ENCODE assay signal across 12 mouse cellular contexts in genomic region chr15:101704066-101704465, GRCm38 (mm10). TPM values are rescaled to one million over a fixed set of nuclear protein-coding genes. Genes with fewer than 3 reads are reported as not detected.
DNase-seq lines count a peak whose midpoint lies in the region; ATAC-seq lines count a peak whose summit lies in the region.
"Had no signal": no experiment of that assay in that cellular context is flagged by ENCODE, and none has a peak within 500 bp of the region (broad histone marks: within the 10 kb centered on the region; RNA-seq: fewer than 3 reads in every experiment).

No protein-coding gene starts in this region.

- H3K27me3 ChIP-seq in intestine, embryonic 14.5 days (replicated peaks; ENCODE audit: control insufficient read depth, insufficient read depth, low read length), result no peaks in the 10 kb centered on the region
- H3K27me3 ChIP-seq in intestine, embryonic 15.5 days (replicated peaks), result no peaks in the 10 kb centered on the region
- H3K27me3 ChIP-seq in midbrain, embryonic 14.5 days (ENCODE audit: control insufficient read depth, insufficient read depth, low read length), result no peaks in the 10 kb centered on the region
- H3K27me3 ChIP-seq in midbrain, embryonic 13.5 days, result no peaks in the 10 kb centered on the region
- H3K27me3 ChIP-seq: lung, embryonic 15.5 days; Patski had no signal

- no peak overlapping the region for H3K4me2 ChIP-seq in intestine, embryonic 14.5 days (ENCODE audit: low read length)
- H3K4me2 ChIP-seq in intestine, embryonic 15.5 days (replicated peaks), result no peak overlapping the region
- H3K4me2 ChIP-seq in midbrain, embryonic 14.5 days (ENCODE audit: low read length), result no peak overlapping the region
- no peak overlapping the region for H3K4me2 ChIP-seq in midbrain, embryonic 13.5 days (replicated peaks)
- H3K4me2 ChIP-seq: lung, embryonic 15.5 days had no signal

- ATAC-seq in intestine, embryonic 14.5 days (replicated peaks; ENCODE audit: low FRiP score, low TSS enrichment, low read depth), result no peak
- ATAC-seq in intestine, embryonic 15.5 days, result no peak
- no peak for ATAC-seq in midbrain, embryonic 14.5 days (ENCODE audit: low FRiP score, low TSS enrichment)
- ATAC-seq in midbrain, embryonic 13.5 days, result no peak
- ATAC-seq in common myeloid progenitor, adult 5-6 weeks (replicated peaks; ENCODE audit: low read depth, poor library complexity, severe bottlenecking), result peak; percentile 45; the same call in 1 of the 2 replicates
- ATAC-seq: Patski had no signal

- no peaks in the 10 kb centered on the region for H3K9me3 ChIP-seq in intestine, embryonic 14.5 days (ENCODE audit: control insufficient read depth, low read length)
- H3K9me3 ChIP-seq in intestine, embryonic 15.5 days, result no peaks in the 10 kb centered on the region
- no peaks in the 10 kb centered on the region for H3K9me3 ChIP-seq in midbrain, embryonic 14.5 days (ENCODE audit: control insufficient read depth, low read length)
- H3K9me3 ChIP-seq in midbrain, embryonic 13.5 days, result no peaks in the 10 kb centered on the region
- H3K9me3 ChIP-seq: forebrain, embryonic 10.5 days; lung, embryonic 15.5 days had no signal

- peak; percentile 46 for DNase-seq in intestine, embryonic 14.5 days (ENCODE audit: low spot score)
- DNase-seq in midbrain, embryonic 14.5 days, result peak; percentile 42
- DNase-seq in retina, embryonic 14.5 days (ENCODE audit: low spot score), result peak; percentile 76
- no peak for DNase-seq in adrenal gland, postnatal 25 days
- DNase-seq in frontal cortex, postnatal 14 days (ENCODE audit: low spot score in 2 of 2), result no peak

- H3K36me3 ChIP-seq in intestine, embryonic 14.5 days (ENCODE audit: control insufficient read depth, insufficient read depth, low read length), result no peaks in the 10 kb centered on the region
- H3K36me3 ChIP-seq in intestine, embryonic 15.5 days, result no peaks in the 10 kb centered on the region
- H3K36me3 ChIP-seq in midbrain, embryonic 14.5 days (ENCODE audit: control insufficient read depth, insufficient read depth, low read length), result no peaks in the 10 kb centered on the region
- no peaks in the 10 kb centered on the region for H3K36me3 ChIP-seq in midbrain, embryonic 13.5 days
- H3K36me3 ChIP-seq: forebrain, embryonic 10.5 days; lung, embryonic 15.5 days had no signal

- WGBS in intestine, embryonic 14.5 days, result 66% methylated on average over 4 of the region's 4 CpGs
- WGBS in intestine, embryonic 15.5 days, result 67% methylated on average over 4 of the region's 4 CpGs
- WGBS in midbrain, embryonic 14.5 days, result 74% methylated on average over 4 of the region's 4 CpGs
- WGBS in midbrain, embryonic 13.5 days, result 67% methylated on average over 4 of the region's 4 CpGs

- H3K9ac ChIP-seq in intestine, embryonic 14.5 days (ENCODE audit: low read length), result no peak overlapping the region
- H3K9ac ChIP-seq in intestine, embryonic 15.5 days, result no peak overlapping the region
- H3K9ac ChIP-seq in midbrain, embryonic 14.5 days (replicated peaks; ENCODE audit: low read length), result no peak overlapping the region
- no peak overlapping the region for H3K9ac ChIP-seq in midbrain, embryonic 13.5 days (replicated peaks)
- H3K9ac ChIP-seq: lung, embryonic 15.5 days had no signal

- H3K4me3 ChIP-seq in intestine, embryonic 14.5 days (ENCODE audit: low read depth, low read length), result no peak overlapping the region
- no peak overlapping the region for H3K4me3 ChIP-seq in intestine, embryonic 15.5 days (replicated peaks)
- H3K4me3 ChIP-seq in midbrain, embryonic 14.5 days (replicated peaks; ENCODE audit: low read depth, low read length), result no peak overlapping the region
- no peak overlapping the region for H3K4me3 ChIP-seq in midbrain, embryonic 13.5 days (replicated peaks)
- H3K4me3 ChIP-seq: forebrain, embryonic 10.5 days; lung, embryonic 15.5 days had no signal

- H3K4me1 ChIP-seq in intestine, embryonic 14.5 days (replicated peaks; ENCODE audit: control insufficient read depth, insufficient read depth, low read length), result no peaks in the 10 kb centered on the region
- H3K4me1 ChIP-seq in intestine, embryonic 15.5 days (replicated peaks), result no peaks in the 10 kb centered on the region
- no peaks in the 10 kb centered on the region for H3K4me1 ChIP-seq in midbrain, embryonic 14.5 days (ENCODE audit: control insufficient read depth, insufficient read depth, low read length)
- H3K4me1 ChIP-seq in midbrain, embryonic 13.5 days (replicated peaks), result no peaks in the 10 kb centered on the region
- H3K4me1 ChIP-seq: lung, embryonic 15.5 days had no signal

- H3K27ac ChIP-seq in intestine, embryonic 14.5 days (ENCODE audit: low read depth), result no peak overlapping the region
- H3K27ac ChIP-seq in intestine, embryonic 15.5 days, result no peak overlapping the region
- no peak overlapping the region for H3K27ac ChIP-seq in midbrain, embryonic 14.5 days (replicated peaks; ENCODE audit: low read depth, low read length)
- H3K27ac ChIP-seq in midbrain, embryonic 13.5 days, result no peak overlapping the region
- H3K27ac ChIP-seq: forebrain, embryonic 10.5 days; lung, embryonic 15.5 days had no signal

RNA-seq across cellular contexts. Expression of gene Krt5, which starts 8.6 kb away (rescaled TPM):
- 0.47 TPM in 1 of 2 replicates, not detected in the other for polyA plus RNA-seq in intestine, embryonic 14.5 days (2014; fragmentation: Nextera tagmentation; extraction: Ambion mirVana)
- 0.25 and 0.87 TPM in 2 replicates for polyA plus RNA-seq in intestine, embryonic 15.5 days (2015; fragmentation: Nextera tagmentation; extraction: Ambion mirVana)
- polyA plus RNA-seq in midbrain, embryonic 14.5 days (2014; fragmentation: Nextera tagmentation; extraction: Ambion mirVana), result not detected in 2 replicates
- polyA plus RNA-seq in midbrain, embryonic 13.5 days (2015; fragmentation: Nextera tagmentation; extraction: Ambion mirVana), result 0.19 and 0.26 TPM in 2 replicates
- total RNA-seq in common myeloid progenitor, adult 5-6 weeks (2017), result not detected in 2 replicates
- total RNA-seq in adrenal gland, postnatal 25 days (2021), result not detected in 2 replicates
- polyA plus RNA-seq: neural tube, embryonic 14.5 days had no signal

RNA-seq across cellular contexts. Expression of gene Krt6a, which starts 10.0 kb away (rescaled TPM):
- not detected in 2 replicates for polyA plus RNA-seq in intestine, embryonic 14.5 days (2014; fragmentation: Nextera tagmentation; extraction: Ambion mirVana)
- 0.32 and 0.64 TPM in 2 replicates for polyA plus RNA-seq in intestine, embryonic 15.5 days (2015; fragmentation: Nextera tagmentation; extraction: Ambion mirVana)
- not detected in 2 replicates for polyA plus RNA-seq in midbrain, embryonic 14.5 days (2014; fragmentation: Nextera tagmentation; extraction: Ambion mirVana)
- not detected in 2 replicates for polyA plus RNA-seq in midbrain, embryonic 13.5 days (2015; fragmentation: Nextera tagmentation; extraction: Ambion mirVana)
- total RNA-seq in common myeloid progenitor, adult 5-6 weeks (2017), result not detected in 2 replicates
- not detected in 2 replicates for total RNA-seq in adrenal gland, postnatal 25 days (2021)
- polyA plus RNA-seq: forebrain, embryonic 10.5 days; neural tube, embryonic 14.5 days; Patski had no signal

RNA-seq across cellular contexts. Expression of gene Krt6b, which starts 24.0 kb away (rescaled TPM):
- polyA plus RNA-seq in intestine, embryonic 14.5 days (2014; fragmentation: Nextera tagmentation; extraction: Ambion mirVana), result not detected in 2 replicates
- polyA plus RNA-seq in intestine, embryonic 15.5 days (2015; fragmentation: Nextera tagmentation; extraction: Ambion mirVana), result not detected in 2 replicates
- polyA plus RNA-seq in midbrain, embryonic 14.5 days (2014; fragmentation: Nextera tagmentation; extraction: Ambion mirVana), result not detected in 2 replicates
- not detected in 2 replicates for polyA plus RNA-seq in midbrain, embryonic 13.5 days (2015; fragmentation: Nextera tagmentation; extraction: Ambion mirVana)
- total RNA-seq in common myeloid progenitor, adult 5-6 weeks (2017), result not detected in 2 replicates
- not detected in 2 replicates for total RNA-seq in adrenal gland, postnatal 25 days (2021)
- polyA plus RNA-seq: forebrain, embryonic 10.5 days; lung, embryonic 15.5 days; neural tube, embryonic 14.5 days; Patski had no signal

RNA-seq across cellular contexts. Expression of gene Krt71, which starts 38.8 kb away (rescaled TPM):
- polyA plus RNA-seq in intestine, embryonic 14.5 days (2014; fragmentation: Nextera tagmentation; extraction: Ambion mirVana), result not detected in 2 replicates
- polyA plus RNA-seq in intestine, embryonic 15.5 days (2015; fragmentation: Nextera tagmentation; extraction: Ambion mirVana), result not detected in 2 replicates
- 0.25 and 0.63 TPM in 2 replicates for polyA plus RNA-seq in midbrain, embryonic 14.5 days (2014; fragmentation: Nextera tagmentation; extraction: Ambion mirVana)
- not detected in 2 replicates for polyA plus RNA-seq in midbrain, embryonic 13.5 days (2015; fragmentation: Nextera tagmentation; extraction: Ambion mirVana)
- not detected in 2 replicates for total RNA-seq in common myeloid progenitor, adult 5-6 weeks (2017)
- total RNA-seq in adrenal gland, postnatal 25 days (2021), result not detected in 2 replicates
- polyA plus RNA-seq: forebrain, embryonic 10.5 days; lung, embryonic 15.5 days; Patski had no signal

RNA-seq across cellular contexts. Expression of gene Gm5478, which starts 56.9 kb away (rescaled TPM):
- not detected in 2 replicates for polyA plus RNA-seq in intestine, embryonic 14.5 days (2014; fragmentation: Nextera tagmentation; extraction: Ambion mirVana)
- polyA plus RNA-seq in intestine, embryonic 15.5 days (2015; fragmentation: Nextera tagmentation; extraction: Ambion mirVana), result not detected in 2 replicates
- polyA plus RNA-seq in midbrain, embryonic 14.5 days (2014; fragmentation: Nextera tagmentation; extraction: Ambion mirVana), result not detected in 2 replicates
- polyA plus RNA-seq in midbrain, embryonic 13.5 days (2015; fragmentation: Nextera tagmentation; extraction: Ambion mirVana), result not detected in 2 replicates
- not detected in 2 replicates for total RNA-seq in common myeloid progenitor, adult 5-6 weeks (2017)
- not detected in 2 replicates for total RNA-seq in adrenal gland, postnatal 25 days (2021)
- polyA plus RNA-seq: forebrain, embryonic 10.5 days; lung, embryonic 15.5 days; neural tube, embryonic 14.5 days; Patski had no signal

Comparison
In these comparisons a context has a peak if more than half of its experiments do, and no peak if none do; other contexts are left out.
1. DNase-seq: peak in intestine, embryonic 14.5 days (single experiment), midbrain, embryonic 14.5 days (single experiment) and retina, embryonic 14.5 days (single experiment); none in adrenal gland, postnatal 25 days (single experiment) and frontal cortex, postnatal 14 days (0 of 2).